Mouse (Mus musculus) limb, embryonic 15.5 days (tissue): ENCODE data around the gene F10. TPM values are rescaled to one million over a fixed set of nuclear protein-coding genes. Genes with fewer than 3 reads are reported as not detected.
A peak's percentile ranks its signal among the peaks of the same experiment; 100 is the strongest.

Experiments used
- ATAC-seq: fragments of 200-750 bp; cut with Nextera tagmentation; 2 replicates; pipeline ENCODE4 v1.8.0; 2017; ENCODE audit warnings: low read depth, moderate TSS enrichment; ENCODE audit not compliant: insufficient number of reproducible peaks, low FRiP score, low TSS enrichment
- H3K27ac ChIP-seq: fragments of 300-500 bp; sonication (generic); 2 replicates; pipeline ENCODE4 v1.5.1; 2015; ENCODE audit warnings: moderate library complexity, mild to moderate bottlenecking, inconsistent platforms
- H3K27me3 ChIP-seq: fragments of 300-500 bp; sonication (generic); 2 replicates; pipeline ENCODE4 v1.6.1; 2015; ENCODE audit warnings: inconsistent platforms
- H3K36me3 ChIP-seq: fragments of 300-500 bp; sonication (generic); 2 replicates; pipeline ENCODE4 v1.6.1; 2015; ENCODE audit warnings: inconsistent platforms
- H3K4me1 ChIP-seq: fragments of 300-500 bp; sonication (generic); 2 replicates; pipeline ENCODE4 v1.6.1; 2015; ENCODE audit warnings: inconsistent platforms
- H3K4me2 ChIP-seq: fragments of 300-500 bp; sonication (generic); 2 replicates; pipeline ENCODE4 v1.6.1; 2015; ENCODE audit warnings: mild to moderate bottlenecking, inconsistent platforms
- H3K4me3 ChIP-seq: fragments of 300-500 bp; sonication (generic); 2 replicates; pipeline ENCODE4 v1.5.1; 2015; ENCODE audit warnings: mild to moderate bottlenecking, inconsistent platforms
- H3K9ac ChIP-seq: fragments of 300-500 bp; sonication (generic); 2 replicates; pipeline ENCODE4 v1.6.1; 2015; ENCODE audit warnings: inconsistent platforms
- H3K9me3 ChIP-seq: fragments of 300-500 bp; sonication (generic); 2 replicates; pipeline ENCODE4 v1.6.1; 2016; ENCODE audit warnings: inconsistent platforms
- WGBS: fragments of 180-500 bp; shearing (Covaris S2); methylation state at CpG from one replicate; pipeline ENCODE4 v1.1.7; 2015; 5-methylcytosine and 5-hydroxymethylcytosine counted together
- polyA plus RNA-seq: library from polyadenylated mRNA; unstranded; fragments of >200 nt; fragmentation: Nextera tagmentation; extraction: Ambion mirVana; gene quantifications from 2 replicates; pipeline ENCODE4 v1.2.1, GENCODE M21; 2015

Gene F10
- polyA plus RNA-seq, result 0.70 and 0.89 TPM in 2 replicates

GRCm38 (mm10) chr8:13037015-13037414 is at the start of gene F10:
Gene F10 (plus strand): TSS chr8:13037308.
- no peak within 1 kb of the TSS for H3K4me2 ChIP-seq
- 0 out of 2 replicates have a peak, but pooled peaks cover 5% of the 10 kb centered on the region for H3K4me1 ChIP-seq
- WGBS, result 55% methylated on average over 7 of the region's 7 CpGs
- no peaks in the 10 kb centered on the region for H3K9me3 ChIP-seq
- no peaks in the 10 kb centered on the region for H3K27me3 ChIP-seq
- H3K27ac ChIP-seq, result no peak within 1 kb of the TSS
- H3K9ac ChIP-seq, result no peak within 1 kb of the TSS
- no peak within 1 kb of the TSS for H3K4me3 ChIP-seq
- no peaks in the 10 kb centered on the region for H3K36me3 ChIP-seq
- ATAC-seq, result no peak

DNA sequence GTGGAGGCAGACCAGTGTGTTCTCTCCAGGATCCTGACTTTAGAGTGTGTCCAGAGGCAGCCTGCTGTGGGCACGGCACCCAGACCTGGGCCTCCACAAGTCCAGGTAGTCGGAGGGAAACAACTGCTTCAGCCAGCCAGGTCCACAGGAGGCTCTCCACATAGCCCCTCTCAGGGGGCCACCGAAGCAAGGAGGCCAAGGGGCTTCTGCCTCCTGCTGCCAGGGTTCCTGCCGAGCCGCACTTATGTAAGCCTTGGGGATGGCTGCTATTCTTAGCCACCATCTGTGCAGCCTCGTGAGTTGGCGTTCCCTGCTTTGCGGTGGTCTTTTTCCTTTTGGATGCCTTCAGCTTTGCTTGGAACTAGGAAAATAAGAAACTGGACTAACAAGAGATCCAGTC is 49.5 kb upstream of the F10 start:
- no peak for ATAC-seq
- H3K9ac ChIP-seq, result no peak overlapping the region
- no peaks in the 10 kb centered on the region for H3K27me3 ChIP-seq
- no peaks in the 10 kb centered on the region for H3K4me1 ChIP-seq
- no peak overlapping the region for H3K4me2 ChIP-seq
- H3K9me3 ChIP-seq, result no peaks in the 10 kb centered on the region
- 0 out of 2 replicates have a peak, but pooled peaks cover 8% of the 10 kb centered on the region for H3K36me3 ChIP-seq
- 75% methylated on average over 8 of the region's 8 CpGs for WGBS
- no peak overlapping the region for H3K27ac ChIP-seq
- no peak overlapping the region for H3K4me3 ChIP-seq

- no peaks in the 10 kb centered on the region for H3K4me1 ChIP-seq
- H3K9me3 ChIP-seq, result no peaks in the 10 kb centered on the region
- no peak overlapping the region for H3K4me2 ChIP-seq
- no peak overlapping the region for H3K27ac ChIP-seq
- no peak overlapping the region for H3K4me3 ChIP-seq
- H3K9ac ChIP-seq, result no peak overlapping the region
- H3K27me3 ChIP-seq, result no peaks in the 10 kb centered on the region
- 72% methylated on average over 13 of the region's 13 CpGs for WGBS
- 0 out of 2 replicates have a peak, but pooled peaks cover 8% of the 10 kb centered on the region for H3K36me3 ChIP-seq
- ATAC-seq, result no peak
These were observed 48.2 kb upstream of the F10 start for GRCm38 (mm10) chr8:12988722-12989430.

GRCm38 (mm10) chr8:12991411-12991810 is 45.7 kb upstream of the F10 start:
- no peak overlapping the region for H3K9ac ChIP-seq
- no peak overlapping the region for H3K27ac ChIP-seq
- 68% methylated on average over 10 of the region's 10 CpGs for WGBS
- H3K27me3 ChIP-seq, result no peaks in the 10 kb centered on the region
- 0 out of 2 replicates have a peak, but pooled peaks cover 3% of the 10 kb centered on the region for H3K36me3 ChIP-seq
- no peak overlapping the region for H3K4me3 ChIP-seq
- no peak for ATAC-seq
- H3K4me2 ChIP-seq, result no peak overlapping the region
- no peaks in the 10 kb centered on the region for H3K9me3 ChIP-seq
- H3K4me1 ChIP-seq, result peaks cover 8% of the 10 kb centered on the region

DNA sequence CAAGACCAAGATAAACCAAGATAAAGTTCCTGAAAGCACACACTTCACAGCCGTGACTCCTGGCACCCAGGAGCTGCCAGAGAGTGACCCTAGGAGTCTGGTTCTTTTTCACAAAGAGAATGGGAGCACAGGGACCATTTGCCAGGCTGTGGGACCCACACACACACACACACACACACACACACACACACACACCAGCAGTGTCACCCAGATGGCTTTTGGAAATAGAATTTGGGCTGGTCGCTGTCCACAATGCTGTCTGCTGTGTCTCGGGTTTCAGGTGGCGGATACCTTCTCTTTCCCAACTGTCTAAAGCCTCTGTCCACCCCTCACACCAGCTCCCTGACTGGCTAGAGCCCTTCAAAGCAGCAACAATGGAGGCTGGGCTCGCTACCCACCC is 42.6 kb upstream of the F10 start:
- no peak overlapping the region for H3K27ac ChIP-seq
- no peaks in the 10 kb centered on the region for H3K27me3 ChIP-seq
- H3K9me3 ChIP-seq, result no peaks in the 10 kb centered on the region
- no peak for ATAC-seq
- H3K9ac ChIP-seq, result no peak overlapping the region
- no peak overlapping the region for H3K4me3 ChIP-seq
- H3K4me1 ChIP-seq, result peaks cover 24% of the 10 kb centered on the region
- 71% methylated on average over 5 of the region's 5 CpGs for WGBS
- no peak overlapping the region for H3K4me2 ChIP-seq
- H3K36me3 ChIP-seq, result peaks cover 10% of the 10 kb centered on the region; the same call in 1 of the 2 replicates

DNA sequence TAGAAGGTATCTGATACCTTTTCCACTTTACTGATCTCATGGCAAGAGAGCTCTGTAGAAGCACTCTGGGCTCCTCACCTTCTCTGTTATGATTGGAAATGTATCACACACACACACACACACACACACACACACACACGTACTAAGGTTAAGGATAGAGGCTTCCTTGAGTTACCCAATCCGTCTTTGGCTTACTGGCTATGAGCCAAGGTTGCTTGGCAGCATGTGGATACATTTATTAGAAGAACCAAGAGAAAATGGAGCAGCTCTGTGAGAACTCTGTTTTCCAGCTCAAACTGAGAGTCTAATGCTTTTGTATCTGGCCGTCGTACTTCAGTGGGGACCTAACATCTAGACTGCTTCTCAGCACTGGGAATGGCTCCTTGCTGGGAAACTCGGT is 41.6 kb upstream of the F10 start:
- Histone ChIP-seq H3K4me3 (no peak overlapping the region), H3K9me3 (no peaks in the 10 kb centered on the region), H3K27me3 (no peaks in the 10 kb centered on the region), H3K9ac (no peak overlapping the region), H3K4me1 (peaks cover 24% of the 10 kb centered on the region), H3K27ac (0 out of 2 replicates have a peak overlapping the region, but pooled peaks have one; percentile 29), H3K36me3 (peaks cover 16% of the 10 kb centered on the region; the same call in 1 of the 2 replicates), H3K4me2 (no peak overlapping the region)
- 39% methylated on average over 5 of the region's 5 CpGs for WGBS
- ATAC-seq, result no peak

- WGBS, result 19% methylated on average over 8 of the region's 8 CpGs
- Histone ChIP-seq H3K27me3 (no peaks in the 10 kb centered on the region), H3K4me3 (no peak overlapping the region), H3K27ac (peak overlapping the region; percentile 69), H3K36me3 (peaks cover 28% of the 10 kb centered on the region), H3K4me1 (peaks cover 24% of the 10 kb centered on the region), H3K9me3 (no peaks in the 10 kb centered on the region), H3K9ac (no peak overlapping the region), H3K4me2 (no peak overlapping the region)
- ATAC-seq, result no peak
These were observed 40.3 kb upstream of the F10 start for GRCm38 (mm10) chr8:12996831-12997275.

DNA sequence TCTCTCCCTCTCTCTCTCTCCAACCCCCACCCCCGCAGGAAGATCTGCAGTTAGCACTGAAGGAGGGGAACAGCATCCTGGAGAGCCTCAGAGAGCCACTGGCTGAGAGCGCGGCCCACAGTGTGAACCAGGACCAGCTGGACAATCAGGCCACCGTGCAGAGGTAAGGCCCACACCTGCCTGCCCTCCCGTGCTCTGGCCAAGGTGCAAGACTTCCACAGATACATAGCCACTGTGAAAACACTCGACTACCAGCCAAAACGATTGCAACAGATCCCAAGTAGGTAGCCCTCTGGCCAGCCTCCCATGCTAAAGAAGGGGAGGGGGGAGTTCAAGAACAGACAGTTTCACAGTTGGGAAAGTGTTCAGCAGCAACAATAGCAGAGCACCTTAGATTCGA is 38.8 kb upstream of the F10 start:
- no peaks in the 10 kb centered on the region for H3K9me3 ChIP-seq
- ATAC-seq, result no peak
- 68% methylated on average over 7 of the region's 8 CpGs for WGBS
- no peaks in the 10 kb centered on the region for H3K27me3 ChIP-seq
- H3K27ac ChIP-seq, result no peak overlapping the region
- H3K4me1 ChIP-seq, result peaks cover 24% of the 10 kb centered on the region
- no peak overlapping the region for H3K4me2 ChIP-seq
- peaks cover 42% of the 10 kb centered on the region for H3K36me3 ChIP-seq
- no peak overlapping the region for H3K4me3 ChIP-seq
- no peak overlapping the region for H3K9ac ChIP-seq

DNA sequence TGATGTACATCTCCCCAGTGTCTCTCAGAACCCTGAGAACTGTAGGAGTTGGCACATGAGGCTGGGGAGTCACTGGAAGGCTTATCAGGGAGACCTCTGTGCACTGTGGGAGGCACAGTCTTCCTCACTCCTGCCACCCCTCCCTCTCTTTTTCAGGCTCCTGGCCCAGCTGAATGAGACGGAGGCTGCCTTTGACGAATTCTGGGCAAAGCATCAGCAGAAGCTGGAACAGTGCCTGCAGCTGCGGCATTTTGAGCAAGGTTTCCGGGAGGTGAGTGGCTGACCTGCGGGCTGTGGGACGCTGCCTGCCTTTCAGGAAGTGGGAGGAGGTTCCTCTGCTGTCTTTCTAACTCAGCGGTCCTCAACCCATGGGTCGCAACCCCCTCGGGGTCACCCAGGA is 37.3 kb upstream of the F10 start:
- ATAC-seq, result no peak
- Histone ChIP-seq H3K4me1 (peaks cover 24% of the 10 kb centered on the region), H3K9ac (no peak overlapping the region), H3K27ac (no peak overlapping the region), H3K4me3 (no peak overlapping the region), H3K4me2 (no peak overlapping the region), H3K36me3 (peaks cover 57% of the 10 kb centered on the region), H3K9me3 (no peaks in the 10 kb centered on the region), H3K27me3 (no peaks in the 10 kb centered on the region)
- 73% methylated on average over 9 of the region's 9 CpGs for WGBS

GRCm38 (mm10) chr8:13007458-13007857 is 29.6 kb upstream of the F10 start:
- 48% methylated on average over 4 of the region's 4 CpGs for WGBS
- H3K9me3 ChIP-seq, result 0 out of 2 replicates have a peak, but pooled peaks cover 3% of the 10 kb centered on the region
- peaks cover 79% of the 10 kb centered on the region for H3K36me3 ChIP-seq
- H3K27me3 ChIP-seq, result no peaks in the 10 kb centered on the region
- H3K4me1 ChIP-seq, result no peaks in the 10 kb centered on the region
- no peak overlapping the region for H3K4me3 ChIP-seq
- ATAC-seq, result no peak
- H3K27ac ChIP-seq, result no peak overlapping the region
- H3K9ac ChIP-seq, result no peak overlapping the region
- no peak overlapping the region for H3K4me2 ChIP-seq

- no peak overlapping the region for H3K9ac ChIP-seq
- WGBS, result 50% methylated on average over 4 of the region's 4 CpGs
- H3K4me3 ChIP-seq, result no peak overlapping the region
- H3K4me2 ChIP-seq, result no peak overlapping the region
- no peaks in the 10 kb centered on the region for H3K4me1 ChIP-seq
- no peak overlapping the region for H3K27ac ChIP-seq
- H3K27me3 ChIP-seq, result no peaks in the 10 kb centered on the region
- H3K9me3 ChIP-seq, result 0 out of 2 replicates have a peak, but pooled peaks cover 3% of the 10 kb centered on the region
- H3K36me3 ChIP-seq, result peaks cover 75% of the 10 kb centered on the region
- ATAC-seq, result no peak
These were observed 26.8 kb upstream of the F10 start for GRCm38 (mm10) chr8:13010313-13010712.

DNA sequence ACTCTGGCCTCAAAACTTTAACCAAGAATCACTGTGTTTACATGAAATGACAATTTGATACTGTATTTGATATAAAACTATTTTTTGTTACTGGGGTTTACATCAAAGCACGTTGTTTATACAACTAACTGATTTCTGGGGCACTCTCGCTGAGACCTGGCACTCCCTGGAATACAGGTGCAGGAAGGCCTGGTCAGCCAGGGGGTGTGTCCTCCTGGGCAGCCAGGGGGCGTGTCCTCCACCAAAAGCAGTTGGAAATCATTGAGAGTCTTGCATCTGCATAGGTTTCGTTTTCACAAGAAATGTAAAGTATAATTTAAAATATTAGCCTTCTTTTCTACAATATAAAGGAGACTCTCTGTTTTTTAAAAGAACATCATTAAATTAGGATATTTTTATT is 17.5 kb upstream of the F10 start:
- 54% methylated on average over 4 of the region's 4 CpGs for WGBS
- Histone ChIP-seq H3K36me3 (peaks cover 38% of the 10 kb centered on the region), H3K27ac (no peak overlapping the region), H3K4me2 (no peak overlapping the region), H3K27me3 (no peaks in the 10 kb centered on the region), H3K9me3 (no peaks in the 10 kb centered on the region), H3K4me3 (no peak overlapping the region), H3K4me1 (no peaks in the 10 kb centered on the region), H3K9ac (no peak overlapping the region)
- ATAC-seq, result no peak
